Mouse (Mus musculus) brain, embryonic 14.5 days (tissue): ENCODE measurements around the gene Gm6871.
"Not testable (repeated sequence)": the region's sequence is repeated elsewhere in the genome, so short reads cannot be mapped to it uniquely, and the experiment has no call there.

ENCODE experiments used
- CTCF ChIP-seq: fragments of 200-500 bp; IDR thresholded peaks from 2 replicates; pipeline ENCODE4 v1.5.1; 2012; ENCODE audit warnings: inconsistent platforms, mild to moderate bottlenecking, moderate library complexity, borderline replicate concordance; ENCODE audit not compliant: insufficient read depth, insufficient read length; ENCODE audit errors: extremely low read depth
- POLR2A ChIP-seq: fragments of 200-500 bp; IDR thresholded peaks from 2 replicates; pipeline ENCODE4 v1.6.1; 2012; ENCODE audit warnings: mild to moderate bottlenecking, inconsistent platforms, borderline replicate concordance; ENCODE audit not compliant: poor library complexity, insufficient read depth, insufficient read length, severe bottlenecking; ENCODE audit errors: extremely low read depth

- not testable (repeated sequence) for TF ChIP-seq CTCF, POLR2A
Observed at GRCm38 (mm10) chr7:41498464-41498863, 75.0 kb downstream of the Gm6871 start.
